Mouse (Mus musculus) layer of hippocampus, adult 11-12 months (tissue): ENCODE measurements around the gene Chuk.
A peak's percentile ranks its signal among the peaks of the same experiment; 100 is the strongest.
"Not testable (repeated sequence)": the region's sequence is repeated elsewhere in the genome, so short reads cannot be mapped to it uniquely, and the experiment has no call there.

ENCODE experiments used
- DNase-seq: peaks from one replicate; pipeline ENCODE4 v3.0.0; 2022; ENCODE audit warnings: low spot score

The Chuk gene

DNA sequence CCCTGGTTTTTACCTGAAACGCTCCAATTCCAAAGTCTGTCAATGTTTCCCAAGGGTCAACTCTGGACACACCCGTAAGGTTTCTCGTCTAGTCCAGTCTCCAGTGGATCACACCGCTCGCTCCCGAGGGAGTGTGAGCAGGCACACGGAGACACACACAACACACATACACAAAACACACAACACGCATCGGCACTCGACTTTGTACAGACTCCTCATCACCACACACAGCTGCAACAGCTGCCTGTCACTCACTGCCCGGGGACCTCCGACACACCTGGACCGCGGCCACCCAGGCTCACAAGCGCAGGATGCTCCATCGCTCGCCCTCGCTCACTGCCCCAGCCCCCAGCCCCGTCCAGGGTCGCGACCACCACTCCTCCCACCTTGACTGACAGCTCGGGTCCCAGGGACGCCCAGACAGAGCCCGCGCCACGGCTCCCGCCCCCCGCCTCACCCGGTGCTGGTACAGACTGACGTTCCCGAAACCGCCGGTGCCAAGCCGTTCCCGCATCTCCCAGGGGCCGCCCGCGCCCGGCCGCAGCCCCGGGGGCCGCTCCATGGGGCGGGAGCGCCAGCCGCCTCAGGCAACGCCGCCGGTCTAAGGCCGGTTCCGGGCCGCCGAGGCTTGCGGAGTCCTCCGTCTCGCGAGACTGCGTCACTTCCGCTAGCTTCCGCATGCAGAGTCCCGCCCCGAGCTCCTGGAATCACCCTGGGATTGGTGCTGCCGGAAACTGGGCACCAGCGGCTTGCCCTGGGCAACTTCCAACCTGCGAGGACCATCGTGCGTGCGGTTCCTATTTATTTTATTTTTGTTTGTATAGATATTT lies at the start of gene Chuk:
Chuk (minus strand) TSS at position 650 of the 830 bp plus-strand sequence.
- peak; percentile 94 for DNase-seq

DNA sequence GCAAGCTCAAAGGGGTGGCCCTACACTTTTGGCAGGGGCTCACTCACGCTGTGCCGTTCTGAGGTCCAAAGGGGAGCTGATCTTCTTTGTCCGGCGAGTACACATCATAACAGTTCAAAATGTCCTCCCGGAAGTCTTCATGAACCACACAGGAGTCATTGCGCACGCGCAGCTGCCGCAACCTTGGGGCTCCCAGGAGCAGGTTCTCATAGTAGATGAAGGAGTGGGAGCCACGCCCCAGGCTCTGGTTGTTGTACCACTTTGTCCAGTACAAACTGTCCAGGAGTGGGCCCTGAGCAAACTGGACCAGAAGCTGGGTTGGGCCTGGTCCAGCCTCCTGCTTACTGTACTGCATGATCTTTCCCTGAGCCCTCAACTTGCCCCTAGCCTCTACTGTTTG lies 49.7 kb upstream of the Chuk start:
- DNase-seq, result no peak

DNA sequence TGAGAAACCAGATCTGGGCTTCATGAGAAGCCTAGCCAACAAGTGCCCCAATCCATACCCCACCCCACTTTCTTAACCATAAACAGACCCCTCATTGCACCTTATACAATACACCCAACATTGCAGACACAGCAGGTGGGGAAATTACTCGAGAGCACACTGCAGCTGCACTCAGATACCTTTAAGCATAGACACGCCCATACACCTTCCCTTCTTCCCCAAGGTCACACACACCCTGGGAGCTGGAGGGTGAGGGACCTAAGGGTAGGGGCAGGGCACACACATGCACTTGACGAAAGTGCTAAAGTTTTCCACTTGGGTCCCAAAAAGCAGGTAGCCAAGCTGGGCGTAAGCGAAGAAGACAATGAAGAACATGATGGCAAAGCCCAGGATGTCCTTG lies 46.5 kb upstream of the Chuk start:
- no peak for DNase-seq

DNA sequence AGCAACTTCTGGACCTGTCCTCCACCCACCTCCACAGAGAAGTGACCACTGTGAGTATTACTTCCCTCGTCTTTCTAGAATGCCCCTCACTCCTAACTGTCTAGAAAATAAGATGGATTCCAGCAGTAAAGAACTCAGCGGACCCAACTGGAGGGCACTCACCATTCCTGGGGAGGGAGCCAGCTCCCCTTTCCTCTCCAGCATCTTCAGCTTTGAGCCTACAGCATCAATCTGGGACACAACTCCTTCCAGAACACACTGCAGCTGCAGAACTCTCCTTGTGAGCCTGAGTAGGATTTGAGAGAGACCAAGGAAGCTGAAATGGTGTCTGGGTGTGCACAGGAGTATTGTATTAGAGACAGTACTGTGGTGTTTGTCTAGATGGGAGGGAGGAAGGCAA lies 41.7 kb upstream of the Chuk start:
- no peak for DNase-seq

DNA sequence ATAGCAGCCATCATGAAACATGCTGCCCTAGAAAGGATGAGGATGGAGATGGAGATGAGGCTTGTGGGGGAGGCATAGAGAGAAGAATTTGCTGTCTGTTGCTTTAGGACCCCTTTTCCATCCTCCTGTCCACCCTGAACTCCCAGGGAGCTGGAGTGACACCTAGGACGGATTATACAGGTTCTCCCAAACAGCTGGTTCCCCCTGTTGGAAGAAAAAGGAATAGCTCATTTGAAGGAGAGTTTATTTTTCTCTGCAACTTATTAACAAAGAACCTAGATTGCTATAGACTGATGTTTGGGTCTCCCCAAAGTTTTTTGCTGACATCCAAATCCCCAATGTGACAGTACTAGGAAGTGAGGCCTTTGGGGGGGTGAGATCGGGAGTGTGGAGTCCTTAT lies 41.1 kb upstream of the Chuk start:
- no peak for DNase-seq

DNA sequence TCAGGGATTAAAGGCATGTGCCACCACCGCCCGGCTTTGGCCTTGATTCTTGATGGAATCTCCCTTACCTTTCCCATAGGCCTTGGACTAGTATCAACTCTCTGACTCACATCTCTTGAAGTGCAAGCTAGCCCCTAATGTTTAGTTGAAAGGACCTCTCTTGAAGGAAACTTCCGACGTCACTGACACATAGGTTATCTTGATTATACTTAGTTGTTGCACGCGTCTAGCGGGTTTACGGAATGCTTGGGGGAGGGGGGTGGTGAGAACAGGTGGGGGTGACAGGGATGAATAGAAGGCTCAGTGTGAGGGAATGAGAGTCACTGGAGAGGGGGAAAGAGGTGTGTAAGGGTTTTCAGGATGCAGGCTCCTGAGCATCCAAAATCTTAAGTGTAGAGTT lies 39.7 kb upstream of the Chuk start:
- no peak for DNase-seq

DNA sequence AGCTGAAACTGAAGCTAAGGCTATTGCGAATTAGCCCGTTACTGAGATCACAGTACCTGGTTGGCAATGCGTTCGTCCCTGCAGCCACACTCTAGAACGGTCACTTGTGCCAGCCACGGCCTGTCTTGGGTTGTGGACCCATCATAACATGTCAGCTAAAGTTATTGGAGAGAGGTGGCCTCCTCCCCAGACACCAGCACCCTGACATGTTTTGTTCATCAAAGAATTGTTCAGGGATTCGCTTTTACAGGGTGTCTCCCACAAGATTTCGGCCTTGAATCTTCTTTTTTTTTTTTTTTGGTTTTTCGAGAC lies 39.2 kb upstream of the Chuk start:
- DNase-seq, result no peak

DNA sequence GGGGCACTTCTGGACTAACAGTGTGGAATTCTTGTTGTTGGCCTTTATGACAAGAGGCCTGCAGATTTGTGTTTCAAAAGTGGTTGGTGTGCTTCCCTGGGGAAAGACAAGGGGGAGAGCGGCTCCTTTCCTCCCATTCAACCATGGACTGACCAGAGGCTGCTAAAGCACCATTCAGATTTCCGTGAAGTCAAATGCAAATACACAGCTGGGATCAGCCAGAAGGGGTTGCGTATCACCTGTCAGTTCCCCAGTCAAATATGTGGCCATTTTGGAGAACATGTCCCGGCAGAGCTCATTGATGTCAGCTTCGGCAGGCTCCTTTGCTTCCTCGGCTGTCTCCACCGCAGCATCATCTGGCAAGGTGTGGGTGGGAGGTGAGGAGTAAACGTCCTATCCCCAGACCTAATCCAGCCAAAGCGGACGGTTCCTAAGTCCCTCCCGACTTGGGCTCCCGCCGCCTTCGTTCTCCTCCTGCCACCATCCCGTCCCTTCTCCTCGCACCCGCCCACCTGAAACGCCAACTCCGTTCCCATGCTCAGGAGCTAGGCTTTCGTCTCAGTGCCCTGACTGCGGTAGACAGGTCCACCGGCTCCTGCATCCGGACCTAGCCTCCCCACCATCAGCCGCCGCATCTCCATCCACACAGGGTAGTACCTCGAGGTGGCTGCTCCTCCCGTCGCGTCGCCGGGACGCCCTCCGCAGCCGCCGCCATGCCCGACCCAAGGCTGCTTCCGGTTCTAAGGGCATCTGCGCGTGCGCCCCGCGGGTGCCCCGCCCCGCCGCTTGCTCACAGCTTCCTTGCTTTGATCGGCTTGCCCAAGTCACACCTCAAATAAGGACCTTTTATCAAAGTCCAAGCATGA lies 38.7 kb upstream of the Chuk start, which contains the start of gene Bloc1s2:
Bloc1s2 (minus strand) TSS at position 745 of the 866 bp plus-strand sequence.
- DNase-seq, result peak; percentile 89

DNA sequence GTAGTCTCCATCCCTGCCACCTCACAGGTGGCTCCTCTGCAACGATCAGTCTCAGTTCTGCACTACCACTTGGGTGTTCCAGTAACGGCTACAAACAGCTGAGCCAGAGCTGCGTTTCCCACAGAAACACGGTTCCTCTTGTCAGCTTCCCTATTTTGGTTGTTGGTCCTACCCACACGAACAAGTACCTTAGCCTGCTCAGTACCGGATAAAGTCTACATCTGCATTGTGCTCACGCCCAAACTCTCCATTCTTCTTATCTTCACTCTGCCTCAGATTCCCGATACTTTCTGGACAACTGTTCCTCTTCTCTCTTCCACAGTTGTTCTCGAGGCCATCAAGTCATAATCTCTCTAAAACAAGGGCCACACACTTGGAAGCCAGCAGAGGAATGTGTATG lies 37.1 kb upstream of the Chuk start:
- DNase-seq, result no peak

DNA sequence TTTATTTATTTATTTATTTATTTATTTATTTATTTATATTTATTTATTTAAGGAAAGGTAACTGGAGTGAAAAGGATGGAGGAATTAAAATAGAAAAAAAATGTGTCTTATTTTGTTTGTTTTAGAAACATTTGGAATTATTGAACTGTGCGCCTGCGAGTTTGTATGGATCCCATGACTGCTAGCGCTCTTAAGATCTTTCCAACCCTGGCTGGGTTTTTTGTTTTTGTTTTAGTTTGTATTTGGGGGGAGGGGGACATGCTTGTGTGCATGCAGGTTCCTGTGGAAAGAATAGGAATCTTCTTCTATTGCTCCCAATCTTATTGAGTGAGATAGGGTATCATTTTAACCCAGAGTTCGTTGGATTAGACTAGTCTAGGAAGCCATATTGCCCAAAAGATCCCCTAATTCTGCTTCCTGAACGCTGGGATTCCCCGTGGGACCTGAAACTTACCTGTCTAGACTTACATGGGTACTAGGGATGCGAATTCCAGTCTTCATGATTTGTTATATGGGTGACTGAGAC lies 28.7 kb upstream of the Chuk start:
- DNase-seq, result no peak

DNA sequence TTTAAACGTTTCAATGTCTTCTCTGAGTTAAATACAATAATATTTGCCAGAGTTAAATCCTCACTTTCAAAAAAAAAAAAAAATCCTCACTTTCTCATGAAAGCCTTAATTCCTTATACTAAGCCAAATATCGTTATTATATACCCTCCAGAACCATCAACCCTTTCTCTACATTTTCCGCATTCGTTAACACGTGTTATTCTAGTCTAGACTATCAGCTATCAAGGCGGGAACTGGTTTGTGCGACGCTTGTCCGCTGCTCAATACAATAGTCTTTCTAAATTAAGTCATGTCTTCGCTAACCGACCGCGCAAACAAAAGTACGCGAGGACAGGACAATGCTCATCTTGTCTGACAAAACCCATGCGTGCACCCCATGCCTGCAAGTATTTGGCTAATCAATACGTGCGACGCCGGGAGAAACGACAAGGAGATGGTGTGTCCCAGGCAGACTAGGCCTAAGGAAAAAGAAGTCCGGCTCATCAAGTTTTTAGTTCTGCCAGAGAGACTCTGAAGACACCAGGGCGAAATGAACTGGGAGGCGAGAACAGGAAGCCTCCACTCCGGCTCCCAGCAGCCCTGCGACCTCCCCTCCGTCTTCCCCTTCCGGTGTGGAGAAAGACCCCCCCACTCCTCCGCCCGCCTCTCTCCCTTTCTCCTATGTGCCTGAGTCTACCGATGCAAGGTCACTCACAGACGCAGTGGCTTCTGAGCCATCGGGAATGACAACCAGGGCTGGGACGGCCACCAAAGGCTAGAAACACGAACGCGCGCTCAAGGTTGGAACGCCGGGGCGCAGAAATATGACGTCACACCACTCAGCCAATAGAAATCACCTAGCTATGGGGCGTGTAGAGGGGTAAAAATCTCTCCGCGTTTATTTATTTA lies 28.0 kb upstream of the Chuk start, which contains the start of gene Cwf19l1:
Cwf19l1 (minus strand) TSS at position 805 of the 888 bp plus-strand sequence.
- peak; percentile 90 for DNase-seq

DNA sequence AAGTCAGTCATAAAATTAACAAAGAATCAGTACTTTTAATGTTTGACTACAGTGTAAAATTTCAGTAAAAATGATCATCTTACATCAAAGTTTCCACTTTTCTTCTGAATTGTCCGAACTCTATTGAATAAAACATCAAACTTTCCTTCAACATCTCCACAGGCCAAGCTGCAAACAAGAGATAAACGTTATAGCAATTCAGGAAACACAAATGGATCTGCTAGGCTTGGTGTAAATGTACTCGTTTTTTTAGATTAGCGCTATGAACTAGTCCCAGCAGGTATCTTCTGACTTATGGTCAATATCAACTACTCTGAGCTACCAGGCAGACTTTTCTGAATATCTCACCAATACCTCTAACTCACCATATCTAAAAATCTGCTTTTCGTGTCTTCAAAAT lies 25.6 kb upstream of the Chuk start:
- no peak for DNase-seq

DNA sequence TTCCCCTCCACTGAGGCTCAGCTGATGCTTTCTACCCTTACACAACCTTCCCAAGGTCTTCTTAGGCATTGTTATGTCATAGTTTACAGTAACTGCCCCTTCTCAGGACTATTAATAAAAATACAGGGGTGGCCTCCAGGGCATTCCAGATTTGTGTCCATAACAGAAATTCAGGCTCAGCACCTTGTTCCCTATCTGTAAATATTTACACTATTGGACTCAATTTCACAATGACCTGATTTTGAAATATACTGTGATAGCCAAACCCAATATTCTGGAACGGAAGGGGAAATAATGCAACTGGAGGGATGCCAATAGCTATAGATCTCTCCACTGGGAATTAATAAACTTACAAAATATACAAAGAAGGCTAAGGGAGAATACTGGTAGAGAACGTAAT lies 21.3 kb upstream of the Chuk start:
- DNase-seq, result no peak

DNA sequence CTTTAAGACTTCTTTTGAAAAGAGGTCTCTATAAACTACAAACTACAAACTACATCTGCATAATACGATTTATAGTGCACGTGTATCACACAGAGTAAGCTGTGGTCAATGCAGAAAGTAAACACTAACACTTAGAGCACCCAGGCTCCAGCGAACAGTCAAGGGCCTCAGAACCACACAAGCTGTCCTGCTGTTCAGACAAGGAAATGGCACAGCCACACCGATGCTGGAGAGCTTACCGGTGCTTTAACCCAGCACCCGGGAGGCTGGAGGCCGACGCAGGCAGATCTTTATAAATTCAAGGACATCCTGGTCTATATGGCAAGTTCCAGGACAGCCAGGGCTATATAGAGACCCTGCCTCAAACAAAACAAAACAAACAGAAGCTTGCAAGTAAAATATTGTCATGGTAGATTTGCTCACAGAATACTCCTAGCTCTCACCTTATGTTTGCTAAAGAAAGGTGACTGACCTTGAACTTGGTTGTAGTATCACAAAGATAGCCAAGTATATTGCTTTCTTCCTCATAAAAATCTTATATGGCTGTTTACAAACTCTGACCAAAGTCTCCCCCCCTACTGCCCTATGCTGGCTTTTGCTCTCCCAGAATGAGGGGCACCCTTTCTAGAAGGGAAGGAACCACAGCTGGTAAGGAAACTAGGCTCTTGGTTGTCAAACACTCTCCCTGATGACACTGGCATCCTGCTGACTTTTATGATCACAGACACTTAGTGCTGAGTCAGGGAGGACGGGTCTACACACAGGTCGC lies 20.6 kb upstream of the Chuk start:
- DNase-seq, result no peak

DNA sequence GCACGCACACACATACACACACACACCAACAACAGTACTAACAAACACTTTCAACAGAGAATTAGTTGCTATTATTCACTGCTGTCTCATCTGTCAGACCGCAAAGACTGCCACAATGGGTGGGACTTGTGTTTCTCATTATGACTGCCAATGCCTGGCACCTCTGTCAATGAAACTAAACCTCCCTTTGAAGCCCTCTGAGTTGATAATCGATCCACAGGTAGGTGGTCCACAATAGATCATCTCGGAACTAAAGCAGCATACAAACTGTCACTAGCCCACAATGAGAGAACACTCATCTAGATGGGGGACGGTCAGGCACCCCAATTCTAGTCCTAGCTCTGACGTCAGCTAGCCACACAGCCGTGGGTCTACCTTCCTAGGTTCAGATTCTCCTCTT lies 13.9 kb upstream of the Chuk start:
- DNase-seq, result no peak

DNA sequence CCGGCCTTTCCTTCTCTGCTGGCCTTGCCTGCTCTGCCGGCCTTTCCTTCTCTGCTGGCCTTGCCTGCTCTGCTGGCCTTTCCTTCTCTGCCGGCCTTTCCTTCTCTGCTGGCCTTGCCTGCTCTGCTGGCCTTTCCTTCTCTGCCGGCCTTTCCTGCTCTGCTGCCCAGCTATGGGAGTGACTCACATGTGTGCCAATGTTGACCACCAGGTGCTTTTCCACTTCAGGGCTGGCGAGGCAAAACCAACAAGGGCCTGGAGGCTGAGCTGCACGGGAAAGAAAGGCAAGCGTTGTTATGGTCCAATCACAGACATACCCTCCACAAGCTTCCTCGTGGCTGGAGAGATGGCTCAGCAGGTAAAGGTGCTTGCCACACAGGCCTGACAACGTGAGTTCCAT lies 13.4 kb upstream of the Chuk start:
- not testable (repeated sequence) for DNase-seq

DNA sequence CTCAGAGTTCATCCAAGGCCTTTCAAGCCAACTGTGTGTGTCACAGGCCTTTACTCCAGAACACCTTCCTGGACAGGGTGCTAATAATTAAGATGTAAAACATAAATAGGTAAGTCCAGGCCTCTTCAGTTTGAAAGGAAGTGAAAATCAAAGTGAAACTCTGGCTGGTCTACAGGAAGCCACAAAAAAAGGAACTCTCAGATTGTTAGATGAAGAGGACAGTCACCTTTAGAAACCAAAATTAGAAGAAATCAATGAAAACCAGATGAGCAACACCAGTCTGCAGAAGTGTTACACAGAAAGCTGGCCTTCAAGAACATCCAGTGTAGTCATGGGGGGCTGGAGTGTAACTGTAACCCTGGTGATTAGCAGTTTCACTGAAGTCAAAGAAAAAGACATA lies 10.5 kb upstream of the Chuk start:
- DNase-seq, result no peak

DNA sequence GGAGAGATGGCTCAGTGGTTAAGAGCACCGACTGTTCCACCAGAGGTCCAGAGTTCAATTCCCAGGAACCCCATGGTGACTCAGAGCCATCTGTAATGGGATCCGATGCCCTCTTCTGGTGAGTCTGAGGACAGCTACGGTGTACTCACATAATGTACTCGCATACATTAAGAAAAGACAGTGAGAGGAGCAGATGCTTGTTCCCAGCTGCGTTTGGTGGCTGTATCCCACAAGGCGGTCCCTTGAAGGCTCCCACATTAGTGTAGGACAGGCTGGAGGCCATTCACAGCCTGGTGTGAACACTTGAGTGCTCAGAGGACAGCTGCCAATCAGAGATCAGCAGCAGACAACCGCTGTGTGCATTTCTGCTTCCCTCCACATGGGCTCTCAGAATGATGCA lies 4.4 kb upstream of the Chuk start:
- no peak for DNase-seq

DNA sequence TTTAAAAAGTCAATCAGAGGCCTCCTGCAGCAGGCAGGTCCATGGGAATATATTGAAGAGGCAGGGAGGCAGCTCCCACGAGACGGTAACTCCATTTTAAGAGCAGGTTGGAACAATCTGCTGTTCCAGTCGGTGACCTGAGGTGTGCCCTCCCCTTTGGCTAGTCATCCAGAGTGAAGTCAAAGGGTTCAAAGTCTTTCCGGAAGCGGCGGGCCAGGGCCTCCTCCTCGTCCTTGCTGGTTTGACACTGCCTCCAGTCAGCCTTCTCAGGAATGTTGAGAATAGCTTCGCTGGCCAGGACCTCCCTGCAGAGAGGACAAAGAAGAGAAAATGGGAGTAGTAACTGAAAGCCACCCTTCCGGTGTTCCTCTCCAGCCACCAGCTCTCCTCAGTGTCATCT lies 3.1 kb upstream of the Chuk start:
- no peak for DNase-seq

DNA sequence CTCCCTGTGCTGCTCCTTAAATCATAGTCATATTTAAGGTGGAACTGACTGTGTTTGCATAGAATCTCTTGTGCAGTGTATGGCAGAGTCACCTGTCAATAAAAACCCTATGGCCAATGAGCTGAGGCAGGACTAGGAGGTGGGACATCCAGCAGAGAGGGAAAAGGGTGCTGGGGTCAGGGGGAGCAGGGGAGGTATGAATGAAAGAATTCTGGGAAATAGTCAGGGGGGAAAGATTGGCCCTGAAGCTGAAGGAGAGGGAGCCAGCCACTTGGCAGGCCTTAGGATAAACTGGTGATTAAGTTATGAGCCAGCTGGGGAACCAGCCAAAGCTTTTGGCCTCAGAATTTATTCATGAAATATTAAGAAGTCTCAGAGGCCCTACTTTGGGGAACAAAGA lies 1.7 kb upstream of the Chuk start:
- no peak for DNase-seq
